In genomic region chr11:63029148-63029714, GRCm38 (mm10) we compare ENCODE assay signal across 28 mouse cellular contexts. TPM values are rescaled to one million over a fixed set of nuclear protein-coding genes. Genes with fewer than 3 reads are reported as not detected.
DNase-seq lines count a peak whose midpoint lies in the region; ATAC-seq and TF ChIP-seq lines count a peak whose summit lies in the region.
"Had no signal": no experiment of that assay in that cellular context is flagged by ENCODE, and none has a peak within 500 bp of the region (broad histone marks: within the 10 kb centered on the region; RNA-seq: fewer than 3 reads in every experiment).

No protein-coding gene starts in this region.

- H3K79me2 ChIP-seq in heart, adult 2 months (replicated peaks; ENCODE audit: control insufficient read depth, insufficient read depth, low read length): no peaks in the 10 kb centered on the region

- TF ChIP-seq CTCF in heart, adult 2 months (IDR thresholded peaks at IDR 0.05): no peak
- no peak for TF ChIP-seq CTCF in lung, postnatal 0 days (IDR thresholded peaks at IDR 0.05)
- TF ChIP-seq CTCF in lung, adult 2 months (IDR thresholded peaks at IDR 0.05; ENCODE audit: insufficient read depth, low read length): no peak

- peak overlapping the region; percentile 41 for H3K27ac ChIP-seq in heart, adult 2 months
- H3K27ac ChIP-seq in heart, embryonic 12.5 days (ENCODE audit: poor library complexity, severe bottlenecking): no peak overlapping the region
- no peak overlapping the region for H3K27ac ChIP-seq in lung, postnatal 0 days (ENCODE audit: low read length)
- no peak overlapping the region for H3K27ac ChIP-seq in embryonic facial prominence, embryonic 11.5 days (replicated peaks; ENCODE audit: low read depth, low read length)
- H3K27ac ChIP-seq: heart, embryonic 13.5 days; hindbrain, embryonic 15.5 days; limb, embryonic 12.5 days; liver, embryonic 12.5 days; midbrain, embryonic 10.5 days; neural tube, embryonic 12.5 days had no signal

- no peak overlapping the region for H3K4me3 ChIP-seq in heart, adult 2 months
- no peak overlapping the region for H3K4me3 ChIP-seq in heart, embryonic 12.5 days
- H3K4me3 ChIP-seq in lung, postnatal 0 days (ENCODE audit: low read depth, low read length): no peak overlapping the region
- no peak overlapping the region for H3K4me3 ChIP-seq in lung, adult 2 months (replicated peaks; ENCODE audit: extremely low read depth, low read depth, low read length)
- no peak overlapping the region for H3K4me3 ChIP-seq in embryonic facial prominence, embryonic 11.5 days (ENCODE audit: low read depth, low read length)
- H3K4me3 ChIP-seq: heart, embryonic 13.5 days; hindbrain, embryonic 15.5 days; limb, embryonic 12.5 days; liver, embryonic 12.5 days; midbrain, embryonic 10.5 days; neural tube, embryonic 12.5 days had no signal

- no peak for ATAC-seq in heart, embryonic 12.5 days (ENCODE audit: insufficient number of reproducible peaks, low FRiP score)
- ATAC-seq in lung, postnatal 0 days: no peak
- ATAC-seq in embryonic facial prominence, embryonic 11.5 days (replicated peaks; ENCODE audit: insufficient number of reproducible peaks, low FRiP score, low TSS enrichment, low read depth): no peak
- ATAC-seq: forebrain, embryonic 14.5 days; intestine, embryonic 16.5 days; liver, embryonic 12.5 days had no signal

- intact Hi-C loops in heart, adult 2 months (cut with DNase I): loop anchor here (5.0 kb wide), 3 partner anchors 82 to 103 kb away; no protein-coding TSS in a partner anchor

- no peak for TF ChIP-seq POLR2A in heart, adult 2 months (IDR thresholded peaks at IDR 0.05; ENCODE audit: insufficient read depth, low read depth, low read length)
- no peak for TF ChIP-seq POLR2A in lung, adult 2 months (IDR thresholded peaks at IDR 0.05; ENCODE audit: borderline replicate concordance, extremely low read depth, low read depth, low read length)

- H3K4me1 ChIP-seq in heart, adult 2 months (ENCODE audit: control insufficient read depth, insufficient read depth, low read length): peaks cover 4% of the 10 kb centered on the region; the same call in 1 of the 2 replicates
- H3K4me1 ChIP-seq in heart, embryonic 12.5 days (replicated peaks): peaks cover 9% of the 10 kb centered on the region
- peaks cover 46% of the 10 kb centered on the region for H3K4me1 ChIP-seq in lung, postnatal 0 days (ENCODE audit: insufficient read depth, low read depth, low read length)
- H3K4me1 ChIP-seq in lung, adult 2 months (ENCODE audit: control insufficient read depth, insufficient read depth, low read length): peaks cover 26% of the 10 kb centered on the region
- H3K4me1 ChIP-seq in embryonic facial prominence, embryonic 11.5 days (ENCODE audit: control insufficient read depth, insufficient read depth, low read length): no peaks in the 10 kb centered on the region
- H3K4me1 ChIP-seq: hindbrain, embryonic 15.5 days; liver, embryonic 12.5 days; neural tube, embryonic 12.5 days had no signal

- H3K4me2 ChIP-seq in heart, embryonic 12.5 days: no peak overlapping the region
- H3K4me2 ChIP-seq in lung, postnatal 0 days (replicated peaks; ENCODE audit: low read depth, low read length): no peak overlapping the region
- H3K4me2 ChIP-seq in embryonic facial prominence, embryonic 11.5 days (ENCODE audit: low read depth, low read length): no peak overlapping the region
- H3K4me2 ChIP-seq: heart, embryonic 13.5 days; hindbrain, embryonic 15.5 days; limb, embryonic 12.5 days; liver, embryonic 12.5 days; lung, embryonic 14.5 days; neural tube, embryonic 12.5 days had no signal

- no peak for DNase-seq in heart, adult 2 months
- peak; percentile 57 for DNase-seq in lung, postnatal 0 days (ENCODE audit: low spot score)
- no peak for DNase-seq in lung, adult 2 months
- DNase-seq in embryonic facial prominence, embryonic 11.5 days (ENCODE audit: low spot score): peak; percentile 33
- DNase-seq in yolk sac, embryonic 10.5 days (ENCODE audit: low spot score): peak; percentile 67
- DNase-seq in spleen, postnatal 4 days (ENCODE audit: low spot score in 2 of 2): no peak
- no peak for DNase-seq in retina, embryonic 14.5 days (ENCODE audit: low spot score)
- DNase-seq: cerebellum, adult 8-10 months; gastrocnemius, postnatal 36 days; heart, postnatal 36 days; kidney, postnatal 4 days; lung, embryonic 14.5 days; thymus, adult 2 months had no signal

- H3K9me3 ChIP-seq in heart, embryonic 12.5 days (replicated peaks): no peaks in the 10 kb centered on the region; the same call in 1 of the 2 replicates
- no peaks in the 10 kb centered on the region for H3K9me3 ChIP-seq in lung, postnatal 0 days (ENCODE audit: low read length)
- H3K9me3 ChIP-seq in embryonic facial prominence, embryonic 11.5 days (replicated peaks; ENCODE audit: control insufficient read depth, low read length): no peaks in the 10 kb centered on the region
- H3K9me3 ChIP-seq: hindbrain, embryonic 15.5 days; limb, embryonic 12.5 days; liver, embryonic 12.5 days; midbrain, embryonic 10.5 days; neural tube, embryonic 12.5 days had no signal

- no peak for TF ChIP-seq EP300 in heart, adult 2 months (IDR thresholded peaks at IDR 0.05; ENCODE audit: insufficient read depth, low read depth, low read length)
- TF ChIP-seq EP300 in lung, postnatal 0 days (IDR thresholded peaks at IDR 0.05): 0 out of 2 replicates have a peak, but pooled peaks have one; percentile 11

- no peaks in the 10 kb centered on the region for H3K27me3 ChIP-seq in heart, adult 2 months (ENCODE audit: control insufficient read depth, insufficient read depth, low read length)
- H3K27me3 ChIP-seq in heart, embryonic 12.5 days (replicated peaks): no peaks in the 10 kb centered on the region
- H3K27me3 ChIP-seq in lung, postnatal 0 days (replicated peaks; ENCODE audit: insufficient read depth, low read length): no peaks in the 10 kb centered on the region
- no peaks in the 10 kb centered on the region for H3K27me3 ChIP-seq in embryonic facial prominence, embryonic 11.5 days (ENCODE audit: control insufficient read depth, insufficient read depth, low read length)
- H3K27me3 ChIP-seq: CH12.LX; heart, embryonic 13.5 days; hindbrain, embryonic 15.5 days; limb, embryonic 12.5 days; neural tube, embryonic 12.5 days had no signal

- no peak overlapping the region for H3K9ac ChIP-seq in heart, adult 2 months (ENCODE audit: low read depth, low read length)
- no peak overlapping the region for H3K9ac ChIP-seq in heart, embryonic 12.5 days
- no peak overlapping the region for H3K9ac ChIP-seq in lung, postnatal 0 days (replicated peaks; ENCODE audit: low read depth)
- H3K9ac ChIP-seq in embryonic facial prominence, embryonic 11.5 days (replicated peaks; ENCODE audit: low read length): no peak overlapping the region
- H3K9ac ChIP-seq: heart, embryonic 13.5 days; hindbrain, embryonic 15.5 days; limb, embryonic 12.5 days; liver, embryonic 12.5 days; lung, embryonic 14.5 days; neural tube, embryonic 12.5 days had no signal

- H3K36me3 ChIP-seq in heart, adult 2 months (ENCODE audit: control insufficient read depth, insufficient read depth, low read length): no peaks in the 10 kb centered on the region
- no peaks in the 10 kb centered on the region for H3K36me3 ChIP-seq in heart, embryonic 12.5 days
- no peaks in the 10 kb centered on the region for H3K36me3 ChIP-seq in lung, postnatal 0 days (ENCODE audit: insufficient read depth, low read length)
- H3K36me3 ChIP-seq in embryonic facial prominence, embryonic 11.5 days (replicated peaks; ENCODE audit: control insufficient read depth, insufficient read depth, low read depth, low read length): no peaks in the 10 kb centered on the region
- H3K36me3 ChIP-seq: heart, embryonic 13.5 days; hindbrain, embryonic 15.5 days; limb, embryonic 12.5 days; liver, embryonic 12.5 days; midbrain, embryonic 10.5 days; neural tube, embryonic 12.5 days had no signal

- 53% methylated on average over 4 of the region's 4 CpGs for WGBS in heart, adult 2 months
- 68% methylated on average over 4 of the region's 4 CpGs for WGBS in heart, embryonic 12.5 days
- 56% methylated on average over 4 of the region's 4 CpGs for WGBS in lung, postnatal 0 days
- WGBS in lung, adult 2 months: 57% methylated on average over 4 of the region's 4 CpGs
- 46% methylated on average over 4 of the region's 4 CpGs for WGBS in embryonic facial prominence, embryonic 11.5 days

RNA-seq across cellular contexts. Expression of gene Tekt3, which starts 32.2 kb away (rescaled TPM):
- not detected for total RNA-seq in heart, adult 2 months (2021)
- not detected in 2 replicates for polyA plus RNA-seq in heart, adult 2 months (2012; rRNA removed)
- not detected in 2 replicates for polyA plus RNA-seq in heart, embryonic 12.5 days (2016; fragmentation: Nextera tagmentation; extraction: Ambion mirVana)
- 0.55 and 0.79 TPM in 2 replicates for polyA plus RNA-seq in lung, postnatal 0 days (2015; fragmentation: Nextera tagmentation; extraction: Ambion mirVana)
- polyA plus RNA-seq in lung, adult 2 months (2012; rRNA removed): 0.40 and 0.43 TPM in 2 replicates
- not detected in 2 replicates for polyA plus RNA-seq in embryonic facial prominence, embryonic 11.5 days (2014; fragmentation: Nextera tagmentation; extraction: Ambion mirVana)
- total RNA-seq: adrenal gland, adult 18-20 months; CH12.LX; common myeloid progenitor, adult 5-6 weeks; gastrocnemius, postnatal 36 days; heart, postnatal 36 days; MEL; monocyte, adult 5-6 weeks had no signal
- polyA plus RNA-seq: forebrain, embryonic 14.5 days; heart, embryonic 13.5 days; hindbrain, embryonic 15.5 days; intestine, embryonic 16.5 days; limb, embryonic 12.5 days; liver, embryonic 12.5 days; lung, embryonic 14.5 days; midbrain, embryonic 10.5 days; neural tube, embryonic 12.5 days; urinary bladder, adult 2 months had no signal

Comparison
In these comparisons a context has a peak if more than half of its experiments do, and no peak if none do; other contexts are left out.
1. DNase-seq: peak in lung, postnatal 0 days (single experiment), embryonic facial prominence, embryonic 11.5 days (single experiment) and yolk sac, embryonic 10.5 days (single experiment); none in heart, adult 2 months (0 of 2), lung, adult 2 months (single experiment), spleen, postnatal 4 days (0 of 2) and retina, embryonic 14.5 days (single experiment).